Mouse (Mus musculus): ENCODE measurements around the gene Ssmem1.

- TF ChIP-seq POLR2A (IDR thresholded peaks at IDR 0.05; ENCODE audit: insufficient read depth, low read depth, low read length) (no peak), CTCF (IDR thresholded peaks at IDR 0.05) (no peak), EP300 (IDR thresholded peaks at IDR 0.05; ENCODE audit: insufficient read depth, low read depth, low read length) (no peak)
Observed at GRCm38 (mm10) chr6:30554621-30555170, 45.0 kb downstream of the Ssmem1 start.
